Mouse (Mus musculus) heart, adult 2 months (tissue): Measurements from ENCODE around the gene Ndnf.

Source experiments
- CTCF ChIP-seq: fragments of 200-600 bp; IDR thresholded peaks from 2 replicates; pipeline ENCODE4 v1.8.1; 2022; ENCODE audit warnings: antibody characterized with exemption, mild to moderate bottlenecking, moderate library complexity
- EP300 ChIP-seq: fragments of 200-500 bp; IDR thresholded peaks from 2 replicates; pipeline ENCODE4 v1.6.1; 2011; ENCODE audit warnings: low read depth, low read length, control low read depth; ENCODE audit not compliant: insufficient read depth
- POLR2A ChIP-seq: fragments of 200-500 bp; IDR thresholded peaks from 2 replicates; pipeline ENCODE4 v1.6.1; 2011; ENCODE audit warnings: mild to moderate bottlenecking, low read depth, low read length, control low read depth; ENCODE audit not compliant: insufficient read depth

DNA sequence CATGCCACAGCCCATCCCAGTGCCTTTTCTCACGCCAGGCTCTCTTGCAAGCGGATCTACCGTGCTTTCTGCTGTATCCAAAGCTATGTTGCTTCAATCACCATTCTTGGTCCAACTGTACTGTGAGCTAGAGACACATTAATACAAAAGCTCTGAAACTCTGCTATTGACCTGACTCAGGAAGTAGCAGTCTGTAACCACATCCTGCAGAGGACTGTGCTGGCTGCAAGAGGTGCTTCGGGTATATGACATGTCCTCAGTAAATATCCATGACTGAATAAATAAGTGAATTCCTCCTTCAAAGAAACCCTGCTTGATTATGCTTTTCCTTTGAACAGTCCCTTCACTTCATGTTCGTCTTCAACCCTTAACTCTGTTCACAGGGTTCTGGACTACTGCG is 23.7 kb upstream of the Ndnf start:
- no peak for TF ChIP-seq CTCF
- TF ChIP-seq EP300: no peak
- no peak for TF ChIP-seq POLR2A
